Mouse (Mus musculus): ENCODE measurements at regions not wholly inside any gene's neighbourhood (a gene's known extent, or its start where the extent isn't known, plus 50 kb on each side); places are given as distances from the start of the nearest gene placed in this dataset.

GRCm38 (mm10) chr19:56169133-56169997, 117.6 kb upstream of the Habp2 start:
- no peak for TF ChIP-seq CTCF (IDR thresholded peaks at IDR 0.05; ENCODE audit: low read depth)
- TF ChIP-seq EP300 (optimal IDR thresholded peaks at IDR 0.05), result no peak

Data from stomach, postnatal 0 days (tissue).